Mouse (Mus musculus) liver, embryonic 15.5 days (tissue): ENCODE measurements around the gene Itih3. TPM values are rescaled to one million over a fixed set of nuclear protein-coding genes. Genes with fewer than 3 reads are reported as not detected.

Source experiments
- ATAC-seq: fragments of 200-750 bp; cut with Nextera tagmentation; 2 replicates; pipeline ENCODE4 v1.8.0; 2017; ENCODE audit warnings: moderate number of reproducible peaks, mild to moderate bottlenecking, moderate library complexity; ENCODE audit not compliant: insufficient read depth
- H3K27ac ChIP-seq: fragments of 300-500 bp; sonication (generic); replicated peaks from 2 replicates; pipeline ENCODE4 v1.5.1; 2015; ENCODE audit warnings: mild to moderate bottlenecking, inconsistent platforms
- H3K27me3 ChIP-seq: fragments of 300-500 bp; sonication (generic); 2 replicates; pipeline ENCODE4 v1.6.1; 2015; ENCODE audit warnings: mild to moderate bottlenecking, inconsistent platforms
- H3K36me3 ChIP-seq: fragments of 300-500 bp; sonication (generic); replicated peaks from 2 replicates; pipeline ENCODE4 v1.6.1; 2015; ENCODE audit warnings: moderate library complexity, mild to moderate bottlenecking, inconsistent platforms
- H3K4me1 ChIP-seq: fragments of 300-500 bp; sonication (generic); replicated peaks from 2 replicates; pipeline ENCODE4 v1.6.1; 2015; ENCODE audit warnings: inconsistent platforms
- H3K4me2 ChIP-seq: fragments of 300-500 bp; sonication (generic); 2 replicates; pipeline ENCODE4 v1.6.1; 2015; ENCODE audit warnings: moderate library complexity, mild to moderate bottlenecking, inconsistent platforms
- H3K4me3 ChIP-seq: fragments of 300-500 bp; sonication (generic); replicated peaks from 2 replicates; pipeline ENCODE4 v1.5.1; 2015; ENCODE audit warnings: mild to moderate bottlenecking, inconsistent platforms
- H3K9ac ChIP-seq: fragments of 300-500 bp; sonication (generic); 2 replicates; pipeline ENCODE4 v1.6.1; 2015; ENCODE audit warnings: moderate library complexity, mild to moderate bottlenecking, inconsistent platforms
- H3K9me3 ChIP-seq: fragments of 300-500 bp; sonication (generic); replicated peaks from 2 replicates; pipeline ENCODE4 v1.6.1; 2016; ENCODE audit warnings: inconsistent platforms
- WGBS: fragments of 180-500 bp; shearing (Covaris S2); methylation state at CpG from one replicate; pipeline ENCODE4 v1.1.7; 2015; ENCODE audit warnings: mixed read lengths; ENCODE audit not compliant: insufficient replicate concordance; 5-methylcytosine and 5-hydroxymethylcytosine counted together
- polyA plus RNA-seq: library from polyadenylated mRNA; unstranded; fragments of >200 nt; fragmentation: Nextera tagmentation; extraction: Ambion mirVana; gene quantifications from 2 replicates; pipeline ENCODE4 v1.2.1, GENCODE M21; 2015

The Itih3 gene
- polyA plus RNA-seq, 1 experiment from 2014 or later = 434 TPM

GRCm38 (mm10) chr14:30862368-30862767 is 61.2 kb downstream of the Itih3 start:
- Histone ChIP-seq H3K4me2 (no peak overlapping the region), H3K9me3 (no peaks in the 10 kb centered on the region), H3K27me3 (no peaks in the 10 kb centered on the region), H3K4me1 (peaks cover 8% of the 10 kb centered on the region; the same call in 1 of the 2 replicates), H3K4me3 (no peak overlapping the region), H3K27ac (0 out of 2 replicates have a peak overlapping the region, but pooled peaks have one; percentile 30), H3K9ac (no peak overlapping the region), H3K36me3 (0 out of 2 replicates have a peak, but pooled peaks cover 6% of the 10 kb centered on the region)
- no peak for ATAC-seq
- WGBS = 67% methylated on average over 9 of the region's 9 CpGs

GRCm38 (mm10) chr14:30861421-30862125 is 62.0 kb downstream of the Itih3 start:
- H3K27ac ChIP-seq = peak overlapping the region; percentile 30
- no peak; the same call in 1 of the 2 replicates for ATAC-seq
- peak overlapping the region; percentile 25; the same call in 1 of the 2 replicates for H3K4me2 ChIP-seq
- no peaks in the 10 kb centered on the region for H3K9me3 ChIP-seq
- no peak overlapping the region for H3K4me3 ChIP-seq
- 0 out of 2 replicates have a peak, but pooled peaks cover 6% of the 10 kb centered on the region for H3K36me3 ChIP-seq
- H3K27me3 ChIP-seq = no peaks in the 10 kb centered on the region
- WGBS = 60% methylated on average over 16 of the region's 16 CpGs
- peaks cover 8% of the 10 kb centered on the region for H3K4me1 ChIP-seq
- H3K9ac ChIP-seq = no peak overlapping the region

Other genes with a start within 250 kb of the Itih3 start
- gene Sfmbt1, start 208.9 kb downstream of the Itih3 start, polyA plus RNA-seq = 12.5 and 12.8 TPM in 2 replicates
- 8.8 and 8.9 TPM in 2 replicates for gene Tmem110, start 98.2 kb downstream of the Itih3 start, polyA plus RNA-seq
- gene Mustn1, start 44.6 kb downstream of the Itih3 start, polyA plus RNA-seq = 1.1 and 1.6 TPM in 2 replicates
- gene Itih4, start 37.3 kb downstream of the Itih3 start, polyA plus RNA-seq = 205 and 267 TPM in 2 replicates
- 53.8 and 71.1 TPM in 2 replicates for gene Itih1, start 19.5 kb upstream of the Itih3 start, polyA plus RNA-seq
- gene Nek4, start 27.6 kb upstream of the Itih3 start, polyA plus RNA-seq = 3.5 and 4.1 TPM in 2 replicates
- gene Glt8d1, start 77.6 kb upstream of the Itih3 start, polyA plus RNA-seq = 15.1 and 17.1 TPM in 2 replicates
- gene Spcs1, start 77.9 kb upstream of the Itih3 start, polyA plus RNA-seq = 230 and 264 TPM in 2 replicates
- gene Pbrm1, start 95.4 kb upstream of the Itih3 start, polyA plus RNA-seq = 53.3 and 55.6 TPM in 2 replicates
- gene Gnl3, start 95.4 kb upstream of the Itih3 start, polyA plus RNA-seq = 63.6 and 63.9 TPM in 2 replicates
- 49.9 and 60.7 TPM in 2 replicates for gene Smim4, start 205.2 kb upstream of the Itih3 start, polyA plus RNA-seq
- gene Nt5dc2, start 207.3 kb upstream of the Itih3 start, polyA plus RNA-seq = 167 and 213 TPM in 2 replicates
- 22.0 and 27.4 TPM in 2 replicates for gene Stab1, start 244.9 kb upstream of the Itih3 start, polyA plus RNA-seq